Mouse (Mus musculus): ENCODE data around the gene Chml. TPM values are rescaled to one million over a fixed set of nuclear protein-coding genes. Genes with fewer than 3 reads are reported as not detected.

Gene Chml
- total and polyA plus RNA-seq, 2 experiments, result 0.98 to 1.8 TPM

- Histone ChIP-seq H3K4me1 (ENCODE audit: control insufficient read depth, insufficient read depth, low read length) (peaks cover 8% of the 10 kb centered on the region), H3K36me3 (ENCODE audit: control insufficient read depth, insufficient read depth, low read length) (no peaks in the 10 kb centered on the region), H3K27ac (replicated peaks; ENCODE audit: insufficient read depth, low read depth, low read length) (no peak overlapping the region), H3K79me2 (ENCODE audit: control insufficient read depth, insufficient read depth, low read length) (no peaks in the 10 kb centered on the region), H3K27me3 (ENCODE audit: control insufficient read depth, insufficient read depth, low read length) (no peaks in the 10 kb centered on the region), H3K9ac (ENCODE audit: low read depth, low read length) (no peak overlapping the region), H3K4me3 (ENCODE audit: insufficient read depth, low read depth, low read length) (no peak overlapping the region)
- WGBS, result 72% methylated on average over 7 of the region's 7 CpGs
- DNase-seq (ENCODE audit: extremely low read depth, low read depth, low spot score), result no peak
- no peak for TF ChIP-seq POLR2A (IDR thresholded peaks at IDR 0.05; ENCODE audit: extremely low read depth, insufficient read depth, low read length)
- TF ChIP-seq CTCF (IDR thresholded peaks at IDR 0.05; ENCODE audit: low read depth, low read length), result no peak
Observed at GRCm38 (mm10) chr1:175670042-175670441, 22.7 kb downstream of the Chml start.

GRCm38 (mm10) chr1:175669456-175669855 lies 23.2 kb downstream of the Chml start:
- Histone ChIP-seq H3K27me3 (ENCODE audit: control insufficient read depth, insufficient read depth, low read length) (no peaks in the 10 kb centered on the region), H3K79me2 (ENCODE audit: control insufficient read depth, insufficient read depth, low read length) (no peaks in the 10 kb centered on the region), H3K9ac (ENCODE audit: low read depth, low read length) (no peak overlapping the region), H3K27ac (replicated peaks; ENCODE audit: insufficient read depth, low read depth, low read length) (no peak overlapping the region), H3K4me3 (ENCODE audit: insufficient read depth, low read depth, low read length) (no peak overlapping the region), H3K4me1 (ENCODE audit: control insufficient read depth, insufficient read depth, low read length) (peaks cover 10% of the 10 kb centered on the region), H3K36me3 (ENCODE audit: control insufficient read depth, insufficient read depth, low read length) (no peaks in the 10 kb centered on the region)
- no peak for TF ChIP-seq POLR2A (IDR thresholded peaks at IDR 0.05; ENCODE audit: extremely low read depth, insufficient read depth, low read length)
- TF ChIP-seq CTCF (IDR thresholded peaks at IDR 0.05; ENCODE audit: low read depth, low read length), result no peak
- no peak for DNase-seq (ENCODE audit: extremely low read depth, low read depth, low spot score)
- WGBS, result 85% methylated on average over 3 of the region's 3 CpGs

- no peak overlapping the region for H3K9ac ChIP-seq (ENCODE audit: low read depth, low read length)
- TF ChIP-seq CTCF (IDR thresholded peaks at IDR 0.05; ENCODE audit: low read depth, low read length), result peak; percentile 35; the same call in 1 of the 2 replicates
- TF ChIP-seq POLR2A (IDR thresholded peaks at IDR 0.05; ENCODE audit: extremely low read depth, insufficient read depth, low read length), result no peak
- 64% methylated on average over 5 of the region's 5 CpGs for WGBS
- no peak overlapping the region for H3K27ac ChIP-seq (replicated peaks; ENCODE audit: insufficient read depth, low read depth, low read length)
- H3K4me3 ChIP-seq (ENCODE audit: insufficient read depth, low read depth, low read length), result no peak overlapping the region
- H3K79me2 ChIP-seq (ENCODE audit: control insufficient read depth, insufficient read depth, low read length), result no peaks in the 10 kb centered on the region
- no peaks in the 10 kb centered on the region for H3K36me3 ChIP-seq (ENCODE audit: control insufficient read depth, insufficient read depth, low read length)
- peaks cover 10% of the 10 kb centered on the region for H3K4me1 ChIP-seq (ENCODE audit: control insufficient read depth, insufficient read depth, low read length)
- DNase-seq (ENCODE audit: extremely low read depth, low read depth, low spot score), result peak; percentile 49
- H3K27me3 ChIP-seq (ENCODE audit: control insufficient read depth, insufficient read depth, low read length), result no peaks in the 10 kb centered on the region
Observed at GRCm38 (mm10) chr1:175668666-175669405, 23.9 kb downstream of the Chml start.

- no peak for DNase-seq (ENCODE audit: extremely low read depth, low read depth, low spot score)
- H3K79me2 ChIP-seq (ENCODE audit: control insufficient read depth, insufficient read depth, low read length), result no peaks in the 10 kb centered on the region
- peaks cover 5% of the 10 kb centered on the region; the same call in 1 of the 2 replicates for H3K4me1 ChIP-seq (ENCODE audit: control insufficient read depth, insufficient read depth, low read length)
- H3K27ac ChIP-seq (replicated peaks; ENCODE audit: insufficient read depth, low read depth, low read length), result no peak overlapping the region
- H3K36me3 ChIP-seq (ENCODE audit: control insufficient read depth, insufficient read depth, low read length), result peaks cover 54% of the 10 kb centered on the region
- no peak overlapping the region for H3K4me3 ChIP-seq (ENCODE audit: insufficient read depth, low read depth, low read length)
- H3K27me3 ChIP-seq (ENCODE audit: control insufficient read depth, insufficient read depth, low read length), result no peaks in the 10 kb centered on the region
- no peak for TF ChIP-seq CTCF (IDR thresholded peaks at IDR 0.05; ENCODE audit: low read depth, low read length)
- H3K9ac ChIP-seq (ENCODE audit: low read depth, low read length), result no peak overlapping the region
- WGBS, result 91% methylated on average over 4 of the region's 4 CpGs
Observed at GRCm38 (mm10) chr1:175659900-175660299, 32.8 kb downstream of the Chml start.

- H3K4me3 ChIP-seq (ENCODE audit: insufficient read depth, low read depth, low read length), result no peak overlapping the region
- no peak overlapping the region for H3K9ac ChIP-seq (ENCODE audit: low read depth, low read length)
- WGBS, result 97% methylated on average over 4 of the region's 4 CpGs
- DNase-seq (ENCODE audit: extremely low read depth, low read depth, low spot score), result no peak
- no peaks in the 10 kb centered on the region for H3K79me2 ChIP-seq (ENCODE audit: control insufficient read depth, insufficient read depth, low read length)
- no peak for TF ChIP-seq CTCF (IDR thresholded peaks at IDR 0.05; ENCODE audit: low read depth, low read length)
- no peak for TF ChIP-seq POLR2A (IDR thresholded peaks at IDR 0.05; ENCODE audit: extremely low read depth, insufficient read depth, low read length)
- H3K27ac ChIP-seq (replicated peaks; ENCODE audit: insufficient read depth, low read depth, low read length), result peak overlapping the region; percentile 35
- peaks cover 43% of the 10 kb centered on the region for H3K36me3 ChIP-seq (ENCODE audit: control insufficient read depth, insufficient read depth, low read length)
- peaks cover 22% of the 10 kb centered on the region for H3K4me1 ChIP-seq (ENCODE audit: control insufficient read depth, insufficient read depth, low read length)
- no peaks in the 10 kb centered on the region for H3K27me3 ChIP-seq (ENCODE audit: control insufficient read depth, insufficient read depth, low read length)
Observed at GRCm38 (mm10) chr1:175648615-175649014, 44.1 kb downstream of the Chml start.

GRCm38 (mm10) chr1:175646952-175647351 lies 45.7 kb downstream of the Chml start:
- no peak overlapping the region for H3K9ac ChIP-seq (ENCODE audit: low read depth, low read length)
- H3K27ac ChIP-seq (replicated peaks; ENCODE audit: insufficient read depth, low read depth, low read length), result peak overlapping the region; percentile 88
- peaks cover 39% of the 10 kb centered on the region for H3K36me3 ChIP-seq (ENCODE audit: control insufficient read depth, insufficient read depth, low read length)
- DNase-seq (ENCODE audit: extremely low read depth, low read depth, low spot score), result peak; percentile 99
- TF ChIP-seq CTCF (IDR thresholded peaks at IDR 0.05; ENCODE audit: low read depth, low read length), result no peak
- no peak for TF ChIP-seq POLR2A (IDR thresholded peaks at IDR 0.05; ENCODE audit: extremely low read depth, insufficient read depth, low read length)
- WGBS, result 13% methylated on average over 9 of the region's 9 CpGs
- no peaks in the 10 kb centered on the region for H3K79me2 ChIP-seq (ENCODE audit: control insufficient read depth, insufficient read depth, low read length)
- peaks cover 21% of the 10 kb centered on the region for H3K4me1 ChIP-seq (ENCODE audit: control insufficient read depth, insufficient read depth, low read length)
- no peaks in the 10 kb centered on the region for H3K27me3 ChIP-seq (ENCODE audit: control insufficient read depth, insufficient read depth, low read length)
- H3K4me3 ChIP-seq (ENCODE audit: insufficient read depth, low read depth, low read length), result no peak overlapping the region
